Mouse (Mus musculus) limb, embryonic 14.5 days (tissue): ENCODE measurements at regions not wholly inside any gene's neighbourhood (a gene's known extent, or its start where the extent isn't known, plus 50 kb on each side); places are given as distances from the start of the nearest gene placed in this dataset.

ENCODE experiments used
- ATAC-seq: fragments of 200-750 bp; cut with Nextera tagmentation; 2 replicates; pipeline ENCODE4 v1.8.0; 2017; ENCODE audit warnings: low read depth, moderate number of reproducible peaks, moderate TSS enrichment; ENCODE audit not compliant: low FRiP score
- DNase-seq: peaks from one replicate; pipeline ENCODE4 v3.0.0-alpha.2; 2015; ENCODE audit warnings: low spot score
- H3K27ac ChIP-seq: fragments of 300-500 bp; sonication (generic); replicated peaks from 2 replicates; pipeline ENCODE4 v1.5.1; 2014; ENCODE audit warnings: low read depth, mild to moderate bottlenecking, low read length, moderate library complexity, mixed read lengths
- H3K27me3 ChIP-seq: fragments of 300-500 bp; sonication (generic); 2 replicates; pipeline ENCODE4 v1.6.1; 2014; ENCODE audit warnings: low read length, mixed read lengths; ENCODE audit not compliant: control insufficient read depth, insufficient read depth
- H3K36me3 ChIP-seq: fragments of 300-500 bp; sonication (generic); 2 replicates; pipeline ENCODE4 v1.6.1; 2014; ENCODE audit warnings: mild to moderate bottlenecking, low read length, moderate library complexity, mixed read lengths; ENCODE audit not compliant: control insufficient read depth, insufficient read depth
- H3K4me1 ChIP-seq: fragments of 300-500 bp; sonication (generic); 2 replicates; pipeline ENCODE4 v1.6.1; 2014; ENCODE audit warnings: antibody characterized with exemption, low read length, mixed read lengths; ENCODE audit not compliant: control insufficient read depth, insufficient read depth
- H3K4me2 ChIP-seq: fragments of 300-500 bp; sonication (generic); replicated peaks from 2 replicates; pipeline ENCODE4 v1.6.1; 2014; ENCODE audit warnings: low read depth, mild to moderate bottlenecking, low read length, moderate library complexity; ENCODE audit not compliant: severe bottlenecking
- H3K4me3 ChIP-seq: fragments of 300-500 bp; sonication (generic); replicated peaks from 2 replicates; pipeline ENCODE4 v1.5.1; 2014; ENCODE audit warnings: low read length
- H3K9ac ChIP-seq: fragments of 300-500 bp; sonication (generic); 2 replicates; pipeline ENCODE4 v1.6.1; 2014; ENCODE audit warnings: mild to moderate bottlenecking, low read depth, low read length, moderate library complexity; ENCODE audit not compliant: severe bottlenecking
- H3K9me3 ChIP-seq: fragments of 300-500 bp; sonication (generic); 2 replicates; pipeline ENCODE4 v1.6.1; 2016; ENCODE audit warnings: low read length; ENCODE audit not compliant: control insufficient read depth
- POLR2A ChIP-seq: fragments of 200-500 bp; IDR thresholded peaks from 2 replicates; pipeline ENCODE4 v1.8.0; 2012; ENCODE audit warnings: inconsistent platforms, mild to moderate bottlenecking, moderate library complexity, borderline replicate concordance; ENCODE audit not compliant: insufficient read depth, insufficient read length; ENCODE audit errors: extremely low read depth
- WGBS: fragments of 180-500 bp; shearing (Covaris S2); extraction: QIAGEN DNeasy Blood & Tissue Kit; methylation state at CpG from one replicate; pipeline ENCODE4 v1.1.7; 2014; 5-methylcytosine and 5-hydroxymethylcytosine counted together

GRCm38 (mm10) chr14:59056832-59057231 lies 85.9 kb downstream of the 1700129C05Rik start:
- Histone ChIP-seq H3K9me3 (no peaks in the 10 kb centered on the region), H3K4me3 (no peak overlapping the region), H3K27ac (no peak overlapping the region), H3K27me3 (no peaks in the 10 kb centered on the region), H3K4me2 (no peak overlapping the region), H3K36me3 (no peaks in the 10 kb centered on the region), H3K9ac (no peak overlapping the region), H3K4me1 (no peaks in the 10 kb centered on the region)
- 94% methylated on average over 3 of the region's 3 CpGs for WGBS
- no peak for TF ChIP-seq POLR2A
- DNase-seq = no peak
- ATAC-seq = no peak

- no peak for TF ChIP-seq POLR2A
- no peaks in the 10 kb centered on the region for H3K9me3 ChIP-seq
- ATAC-seq (no peak), DNase-seq (no peak)
- no peak overlapping the region for H3K27ac ChIP-seq
- no peaks in the 10 kb centered on the region for H3K36me3 ChIP-seq
- no peak overlapping the region for H3K4me2 ChIP-seq
- H3K9ac ChIP-seq = no peak overlapping the region
- H3K27me3 ChIP-seq = no peaks in the 10 kb centered on the region
- no peak overlapping the region for H3K4me3 ChIP-seq
- WGBS = 81% methylated on average over 3 of the region's 3 CpGs
- no peaks in the 10 kb centered on the region for H3K4me1 ChIP-seq
Observed at GRCm38 (mm10) chr14:59055283-59055682, 87.4 kb downstream of the 1700129C05Rik start.

DNA sequence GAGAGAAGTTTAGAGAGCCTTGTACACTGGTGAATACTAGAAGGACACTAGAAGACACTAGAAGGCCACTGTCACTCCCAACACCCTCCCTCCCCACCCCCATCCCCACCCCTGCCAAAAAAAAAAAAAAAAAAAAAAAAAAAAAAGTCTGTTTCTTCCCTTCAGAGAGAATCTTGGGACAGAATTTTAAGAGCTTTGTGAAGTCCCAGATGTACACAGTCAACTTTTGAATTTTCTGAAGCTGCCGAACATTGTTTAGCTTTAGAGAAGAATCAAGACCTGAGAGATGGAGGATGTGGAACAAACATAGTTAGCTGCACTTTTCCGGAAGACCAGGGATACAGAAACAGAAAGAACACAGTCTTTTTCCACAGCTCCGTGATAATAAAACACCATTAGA lies 90.3 kb downstream of the 1700129C05Rik start:
- no peak overlapping the region for H3K9ac ChIP-seq
- H3K36me3 ChIP-seq = no peaks in the 10 kb centered on the region
- no peaks in the 10 kb centered on the region for H3K4me1 ChIP-seq
- no peak overlapping the region for H3K4me3 ChIP-seq
- ATAC-seq (no peak), DNase-seq (no peak)
- H3K9me3 ChIP-seq = 0 out of 2 replicates have a peak, but pooled peaks cover 4% of the 10 kb centered on the region
- H3K27ac ChIP-seq = no peak overlapping the region
- no peak overlapping the region for H3K4me2 ChIP-seq
- 84% methylated on average over 3 of the region's 3 CpGs for WGBS
- H3K27me3 ChIP-seq = no peaks in the 10 kb centered on the region
- TF ChIP-seq POLR2A = no peak

DNA sequence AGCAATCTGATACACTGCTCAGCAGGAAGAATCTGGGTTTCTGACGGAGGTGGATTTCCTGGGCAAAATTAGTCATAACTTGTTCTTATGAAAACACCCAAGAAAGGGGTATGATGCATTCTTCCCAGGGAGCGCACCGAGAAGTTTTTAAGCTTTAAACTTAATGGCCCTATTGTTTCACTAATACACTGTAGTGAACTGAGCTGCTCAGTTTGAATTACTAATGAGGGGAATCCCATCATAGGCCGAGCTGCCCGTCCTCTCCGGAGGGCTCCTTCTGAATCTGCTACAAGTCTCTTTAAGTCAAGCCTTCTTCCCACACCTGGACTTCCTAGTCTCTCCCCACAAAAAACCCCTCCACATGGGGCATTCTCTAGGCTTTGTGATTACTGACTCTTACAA lies 91.2 kb downstream of the 1700129C05Rik start:
- Histone ChIP-seq H3K4me3 (no peak overlapping the region), H3K9me3 (0 out of 2 replicates have a peak, but pooled peaks cover 4% of the 10 kb centered on the region), H3K27ac (no peak overlapping the region), H3K4me1 (no peaks in the 10 kb centered on the region), H3K27me3 (no peaks in the 10 kb centered on the region), H3K4me2 (no peak overlapping the region), H3K36me3 (no peaks in the 10 kb centered on the region), H3K9ac (no peak overlapping the region)
- WGBS = 24% methylated on average over 6 of the region's 6 CpGs
- DNase-seq = no peak
- no peak for TF ChIP-seq POLR2A
- ATAC-seq = no peak

GRCm38 (mm10) chr14:59045687-59046086 lies 97.0 kb downstream of the 1700129C05Rik start:
- no peak overlapping the region for H3K27ac ChIP-seq
- H3K27me3 ChIP-seq = no peaks in the 10 kb centered on the region
- H3K4me2 ChIP-seq = no peak overlapping the region
- H3K36me3 ChIP-seq = no peaks in the 10 kb centered on the region
- TF ChIP-seq POLR2A = no peak
- no peak overlapping the region for H3K4me3 ChIP-seq
- 0 out of 2 replicates have a peak, but pooled peaks cover 4% of the 10 kb centered on the region for H3K9me3 ChIP-seq
- no peak for DNase-seq
- H3K4me1 ChIP-seq = peaks cover 19% of the 10 kb centered on the region; the same call in 1 of the 2 replicates
- no peak overlapping the region for H3K9ac ChIP-seq
- no peak for ATAC-seq
- WGBS = 83% methylated on average over 7 of the region's 7 CpGs

DNA sequence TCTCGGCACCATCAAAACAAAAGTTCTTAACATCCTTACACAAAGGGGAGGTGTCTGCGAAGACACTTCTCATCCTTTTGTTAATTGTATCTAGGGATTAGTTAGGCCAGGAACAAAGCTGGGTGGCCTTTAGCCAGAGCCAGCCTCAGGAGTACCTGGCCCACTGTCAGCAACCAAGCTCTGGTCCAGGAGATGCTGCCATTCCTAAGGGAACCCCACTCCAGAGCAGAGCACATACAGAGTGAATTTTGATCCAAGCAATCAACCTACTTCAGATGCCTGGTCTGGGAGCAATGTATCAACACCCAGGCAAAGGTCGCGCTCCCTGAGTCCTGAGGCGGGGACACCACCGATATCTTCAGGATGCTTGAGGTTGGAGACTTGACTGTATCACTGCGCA lies 97.5 kb downstream of the 1700129C05Rik start:
- DNase-seq = no peak
- Histone ChIP-seq H3K4me1 (peaks cover 19% of the 10 kb centered on the region; the same call in 1 of the 2 replicates), H3K4me3 (no peak overlapping the region), H3K27me3 (no peaks in the 10 kb centered on the region), H3K27ac (no peak overlapping the region), H3K9me3 (0 out of 2 replicates have a peak, but pooled peaks cover 4% of the 10 kb centered on the region), H3K36me3 (no peaks in the 10 kb centered on the region), H3K9ac (no peak overlapping the region), H3K4me2 (no peak overlapping the region)
- no peak for ATAC-seq
- 79% methylated on average over 7 of the region's 7 CpGs for WGBS
- TF ChIP-seq POLR2A = no peak
